Mouse (Mus musculus) gastrocnemius, postnatal 36 days (tissue): ENCODE data around the gene Phf11a. TPM values are rescaled to one million over a fixed set of nuclear protein-coding genes. Genes with fewer than 3 reads are reported as not detected.
"Not testable (repeated sequence)": the region's sequence is repeated elsewhere in the genome, so short reads cannot be mapped to it uniquely, and the experiment has no call there.

ENCODE experiments used
- DNase-seq, 2 experiments: peaks; one replicate each; pipeline ENCODE4 v3.0.0; 2022
- intact Hi-C: fragments of 180-260 bp; cut with DNase I; formaldehyde crosslinking; loops from one replicate; pipeline ENCODE4 v1.15.1; 2025
- long read RNA-seq, 2 experiments: library from polyadenylated mRNA; stranded (forward); transcript quantifications; one replicate each; pipeline ENCODE4 v2.0.0; 2021
- total RNA-seq, 2 experiments: library from RNA; stranded (reverse); gene quantifications; 2 replicates each; pipeline ENCODE4 v1.2.3; 2021

Phf11a gene
- total RNA-seq = not detected
- long read RNA-seq, experiment 1 = 0 reads
- long read RNA-seq, experiment 2 = 0 reads

DNA sequence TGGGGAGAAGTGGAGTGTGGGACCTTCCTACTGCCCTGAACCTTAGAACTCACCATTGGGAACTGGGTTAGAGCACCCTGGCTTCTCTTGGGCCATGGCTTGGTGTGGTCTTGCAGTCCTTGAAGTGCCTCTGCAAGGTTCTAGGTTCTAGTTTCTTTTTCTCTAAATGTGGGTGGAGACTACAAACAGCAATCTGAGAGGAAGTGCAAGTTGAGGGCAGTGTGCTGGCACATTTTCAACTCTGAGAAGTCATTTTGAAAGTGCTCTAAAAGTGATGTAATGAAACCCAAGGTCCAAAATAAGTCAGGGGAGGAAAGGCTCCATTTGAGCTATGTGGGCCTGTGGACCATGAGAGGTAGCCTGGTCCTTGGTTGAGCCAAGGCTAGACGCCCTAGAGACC, at the start of gene Phf11a:
Gene Phf11a, minus strand, starts transcription at position 132 of the 400 bp plus-strand sequence.
- DNase-seq, intact Hi-C loops: not testable (repeated sequence)

DNA sequence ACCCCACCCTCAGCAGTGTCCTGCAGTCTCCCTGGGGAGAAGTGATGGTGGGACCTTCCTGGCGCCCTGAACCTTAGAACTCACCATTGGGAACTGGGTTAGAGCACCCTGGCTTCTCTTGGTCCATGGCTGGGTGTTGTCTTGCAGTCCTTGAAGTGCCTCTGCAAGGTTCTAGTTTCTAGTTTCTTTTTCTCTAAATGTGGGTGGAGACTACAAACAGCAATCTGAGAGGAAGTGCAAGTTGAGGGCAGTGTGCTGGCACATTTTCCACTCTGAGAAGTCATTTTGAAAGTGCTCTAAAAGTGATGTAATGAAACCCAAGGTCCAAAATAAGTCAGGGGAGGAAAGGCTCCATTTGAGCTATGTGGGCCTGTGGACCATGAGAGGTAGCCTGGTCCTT, 43.9 kb upstream of the Phf11a start, which contains the start of gene Phf11b:
Gene Phf11b, minus strand, starts transcription at position 163 of the 400 bp plus-strand sequence.
- DNase-seq, intact Hi-C loops: not testable (repeated sequence)

DNA sequence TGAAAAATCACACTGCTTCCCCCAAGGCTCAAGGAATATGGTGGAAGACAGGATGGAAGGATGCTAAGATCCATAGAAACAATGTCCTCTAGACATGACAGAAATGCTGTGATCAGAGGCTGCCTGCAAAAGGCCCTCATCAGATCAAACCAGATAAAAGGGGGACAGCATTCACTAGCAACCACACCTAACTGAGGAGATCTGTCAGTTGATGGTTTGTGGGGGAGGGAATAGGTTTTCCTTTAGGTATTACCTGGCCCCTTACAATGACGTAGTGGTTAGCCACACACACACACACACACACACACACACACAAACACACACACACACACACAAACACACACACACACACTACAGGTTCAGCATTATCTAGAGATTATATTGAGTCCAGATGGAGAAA, 42.2 kb upstream of the Phf11a start:
- intact Hi-C loops = no loop called here

DNA sequence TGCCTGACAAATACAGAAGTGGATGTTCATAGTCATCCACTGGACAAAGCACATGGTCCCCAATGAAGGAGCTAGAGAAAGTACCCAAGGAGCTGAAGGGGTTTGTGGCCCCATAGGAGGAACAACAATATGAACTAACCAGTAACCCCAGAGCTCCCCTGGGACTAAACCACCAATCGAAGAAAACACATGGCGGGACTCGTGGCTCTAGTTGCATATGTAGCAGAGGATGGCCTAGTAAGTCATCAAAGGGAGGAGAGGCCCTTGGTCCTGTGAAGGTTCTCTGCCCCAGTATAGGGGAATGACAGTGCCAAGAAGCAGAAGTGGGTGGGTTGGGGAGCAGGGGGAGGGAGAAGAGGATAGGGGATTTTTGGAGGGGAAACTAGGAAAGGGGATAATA, 38.7 kb upstream of the Phf11a start:
- intact Hi-C loops, DNase-seq: not testable (repeated sequence)

More for the DNA sequence above, 42.2 kb upstream of the Phf11a start:
- no peak for DNase-seq

DNA sequence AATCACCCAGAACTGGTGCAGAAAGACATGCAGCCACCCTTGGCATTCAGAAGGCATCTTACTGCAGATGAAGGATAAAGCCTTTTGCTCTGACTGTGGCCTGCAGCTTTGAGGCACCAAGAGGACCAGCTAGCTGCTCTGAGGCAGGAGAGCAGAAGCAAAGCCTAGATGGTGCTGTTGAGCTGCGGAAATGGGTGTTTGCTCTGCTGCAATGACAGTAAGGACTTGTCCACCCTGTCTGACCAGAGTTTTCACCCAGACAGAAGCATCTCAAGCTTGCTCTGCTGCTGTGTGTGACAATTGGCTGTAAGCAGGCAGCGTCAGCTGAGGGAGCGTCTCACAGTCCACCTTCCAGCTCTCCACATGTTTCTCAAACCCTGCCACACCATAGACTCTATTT, 33.2 kb upstream of the Phf11a start:
- not testable (repeated sequence) for DNase-seq

DNA sequence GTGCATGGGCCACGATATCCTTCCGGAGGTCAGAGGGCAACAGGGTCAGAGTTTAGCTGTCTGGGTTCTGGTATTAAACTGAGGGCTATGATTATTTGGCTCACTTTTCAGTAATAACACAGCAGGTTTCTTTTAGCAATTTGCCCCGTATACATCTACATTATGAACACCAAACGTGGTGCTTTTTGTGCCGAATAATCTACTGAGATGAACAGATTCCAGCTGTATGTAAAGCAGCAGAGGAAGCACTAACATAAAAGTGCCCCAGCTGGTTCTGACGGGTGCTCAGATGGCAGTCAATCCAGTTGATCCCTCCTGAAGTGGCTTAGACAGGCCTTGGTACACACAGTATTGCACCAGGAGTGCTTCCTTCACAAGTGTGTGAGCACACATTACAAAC, 22.6 kb upstream of the Phf11a start:
- intact Hi-C loops, DNase-seq: not testable (repeated sequence)

More for the DNA sequence above, 33.2 kb upstream of the Phf11a start:
- intact Hi-C loops = not testable (repeated sequence)

DNA sequence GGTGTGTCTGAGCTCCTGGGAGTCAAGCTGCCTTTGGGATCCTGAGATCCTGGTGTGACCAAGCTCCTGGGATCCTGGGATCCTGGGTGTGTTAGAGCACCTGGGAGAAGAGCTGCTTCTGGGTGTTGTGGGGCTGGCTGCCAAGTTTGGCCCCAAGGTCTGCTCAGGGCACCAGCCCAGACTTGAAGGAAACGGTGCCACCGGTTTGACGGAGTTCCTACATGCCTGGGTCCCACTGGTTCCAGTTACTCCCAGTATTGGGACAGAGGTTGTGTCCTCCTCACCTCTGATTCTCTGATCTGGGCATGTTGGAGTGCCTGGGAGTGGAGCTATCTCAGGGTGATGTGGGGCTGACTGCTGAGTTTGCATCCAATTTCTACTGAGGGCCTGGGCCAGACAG, 21.7 kb upstream of the Phf11a start:
- intact Hi-C loops, DNase-seq: not testable (repeated sequence)

DNA sequence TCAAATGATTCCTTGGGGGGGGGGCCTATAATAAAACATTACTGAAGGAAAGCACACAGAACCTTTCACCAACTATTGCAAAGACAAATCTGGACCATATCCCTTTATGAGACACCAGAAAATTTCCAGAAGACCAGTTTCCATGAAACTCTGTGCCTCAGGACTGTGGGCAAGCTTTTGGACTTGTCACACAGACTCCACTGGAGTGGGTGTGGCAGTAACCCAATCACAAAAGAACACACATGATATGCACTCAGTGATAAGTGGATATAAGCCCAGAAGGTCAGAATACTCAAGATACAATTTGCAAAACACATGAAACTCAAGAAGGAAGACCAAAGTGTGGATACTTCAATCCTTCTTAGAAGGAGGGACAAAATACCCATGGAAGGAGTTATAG, 5.6 kb downstream of the Phf11a start:
- DNase-seq, intact Hi-C loops: not testable (repeated sequence)

DNA sequence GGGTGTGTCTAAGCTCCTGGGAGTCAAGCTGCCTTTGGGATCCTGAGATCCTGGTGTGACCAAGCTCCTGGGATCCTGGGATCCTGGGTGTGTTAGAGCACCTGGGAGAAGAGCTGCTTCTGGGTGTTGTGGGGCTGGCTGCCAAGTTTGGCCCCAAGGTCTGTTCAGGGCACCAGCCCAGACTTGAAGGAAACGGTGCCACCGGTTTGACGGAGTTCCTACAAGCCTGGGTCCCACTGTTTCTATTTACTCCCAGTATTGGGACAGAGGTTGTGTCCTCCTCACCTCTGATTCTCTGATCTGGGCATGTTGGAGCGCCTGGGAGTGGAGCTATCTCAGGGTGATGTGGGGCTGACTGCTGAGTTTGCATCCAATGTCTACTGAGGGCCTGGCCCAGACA, 22.4 kb downstream of the Phf11a start:
- DNase-seq, intact Hi-C loops: not testable (repeated sequence)

DNA sequence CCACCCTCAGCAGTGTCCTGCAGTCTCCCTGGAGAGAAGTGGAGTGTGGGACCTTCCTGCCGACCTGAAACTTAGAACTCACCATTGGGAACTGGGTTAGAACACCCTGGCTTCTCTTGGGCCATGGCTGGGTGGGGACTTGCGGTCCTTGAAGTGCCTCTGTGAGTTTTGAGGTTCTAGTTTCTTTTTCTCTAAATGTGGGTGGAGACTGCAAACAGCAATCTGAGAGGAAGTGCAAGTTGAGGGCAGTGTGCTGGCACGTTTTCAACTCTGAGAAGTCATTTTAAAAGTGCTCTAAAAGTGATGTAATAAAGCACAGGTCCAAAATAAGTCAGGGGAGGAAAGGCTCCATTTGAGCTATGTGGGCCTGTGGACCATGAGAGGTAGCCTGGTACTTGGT, 37.3 kb downstream of the Phf11a start, which contains the start of gene Gm6904:
Gene Gm6904, minus strand, starts transcription at position 161 of the 400 bp plus-strand sequence.
- intact Hi-C loops = no loop called here
- DNase-seq = no peak

DNA sequence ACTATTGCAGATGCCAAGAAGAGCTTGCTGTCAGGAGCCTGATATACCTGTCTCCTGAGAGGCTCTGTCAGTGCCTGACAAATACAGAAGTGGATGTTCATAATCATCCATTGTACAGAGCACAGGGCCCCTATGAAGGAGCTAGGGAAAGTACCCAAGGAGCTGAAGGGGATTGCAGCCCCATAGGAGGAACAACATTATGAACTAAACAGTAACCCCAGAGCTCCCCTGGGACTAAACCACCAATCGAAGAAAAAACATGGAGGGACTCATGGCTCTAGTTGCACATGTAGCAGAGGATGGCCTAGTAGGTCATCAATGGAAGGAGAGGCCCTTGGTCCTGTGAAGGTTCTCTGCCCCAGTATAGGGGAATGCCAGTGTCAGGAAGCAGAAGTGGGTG, 41.5 kb downstream of the Phf11a start:
- intact Hi-C loops, DNase-seq: not testable (repeated sequence)

DNA sequence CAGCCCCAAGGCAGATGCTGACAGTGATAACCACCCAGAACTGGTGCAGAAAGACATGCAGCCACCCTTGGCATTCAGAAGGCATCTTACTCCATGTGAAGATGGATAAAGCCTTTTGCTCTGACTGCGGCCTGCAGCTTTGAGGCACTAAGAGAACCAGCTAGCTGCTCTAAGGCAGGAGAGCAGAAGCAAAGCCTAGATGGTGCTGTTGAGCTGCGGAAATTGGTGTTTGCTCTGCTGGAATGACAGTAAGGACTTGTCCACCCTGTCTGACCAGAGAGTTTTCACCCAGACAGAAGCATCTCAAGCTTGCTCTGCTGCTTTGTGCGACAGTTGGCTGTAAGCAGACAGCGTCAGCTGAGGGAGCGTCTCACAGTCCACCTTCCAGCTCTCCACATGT, 47.0 kb downstream of the Phf11a start:
- intact Hi-C loops, DNase-seq: not testable (repeated sequence)

DNA sequence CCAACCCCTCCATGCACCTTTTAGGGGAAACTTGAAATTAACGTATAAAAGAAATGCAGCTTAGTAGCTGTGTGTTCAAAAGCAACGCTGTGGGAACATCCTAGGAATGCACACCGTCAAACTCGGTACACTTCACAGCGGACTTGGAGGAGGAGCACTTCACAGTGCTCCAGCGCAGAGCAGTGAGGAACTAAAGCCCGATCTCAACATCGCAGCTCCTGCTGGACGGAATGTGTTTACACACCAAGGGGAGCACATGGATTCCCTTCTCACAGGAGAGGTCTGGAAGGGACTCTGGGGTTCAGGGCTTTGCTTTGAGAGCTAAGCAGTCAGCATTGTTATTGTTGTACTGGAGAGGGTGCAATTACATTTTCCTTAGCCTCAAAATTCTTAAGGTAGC, 63.7 kb downstream of the Phf11a start:
- no peak for DNase-seq
- intact Hi-C loops = no loop called here

DNA sequence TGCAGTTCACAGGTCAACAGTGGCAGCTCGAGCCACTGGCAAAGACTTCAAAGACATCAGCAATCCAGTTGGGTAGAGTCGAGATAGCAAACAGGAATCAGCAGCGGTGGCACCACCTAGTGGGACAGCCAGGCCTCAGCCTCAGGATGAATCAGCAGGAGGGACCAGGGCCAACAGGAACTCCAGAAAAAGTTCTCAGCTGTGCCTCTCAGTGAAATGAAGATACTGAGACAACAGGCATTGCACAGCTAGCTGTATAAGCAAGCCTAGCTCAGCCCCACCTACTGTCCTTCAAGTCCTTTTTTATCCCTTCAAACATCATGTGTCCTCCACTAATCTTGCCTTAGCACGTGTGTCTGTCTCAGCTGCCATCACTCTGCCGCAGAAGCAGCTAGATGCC, 65.3 kb downstream of the Phf11a start:
- DNase-seq = peak in 1 of 2 experiments; percentile 11
- intact Hi-C loops = no loop called here

DNA sequence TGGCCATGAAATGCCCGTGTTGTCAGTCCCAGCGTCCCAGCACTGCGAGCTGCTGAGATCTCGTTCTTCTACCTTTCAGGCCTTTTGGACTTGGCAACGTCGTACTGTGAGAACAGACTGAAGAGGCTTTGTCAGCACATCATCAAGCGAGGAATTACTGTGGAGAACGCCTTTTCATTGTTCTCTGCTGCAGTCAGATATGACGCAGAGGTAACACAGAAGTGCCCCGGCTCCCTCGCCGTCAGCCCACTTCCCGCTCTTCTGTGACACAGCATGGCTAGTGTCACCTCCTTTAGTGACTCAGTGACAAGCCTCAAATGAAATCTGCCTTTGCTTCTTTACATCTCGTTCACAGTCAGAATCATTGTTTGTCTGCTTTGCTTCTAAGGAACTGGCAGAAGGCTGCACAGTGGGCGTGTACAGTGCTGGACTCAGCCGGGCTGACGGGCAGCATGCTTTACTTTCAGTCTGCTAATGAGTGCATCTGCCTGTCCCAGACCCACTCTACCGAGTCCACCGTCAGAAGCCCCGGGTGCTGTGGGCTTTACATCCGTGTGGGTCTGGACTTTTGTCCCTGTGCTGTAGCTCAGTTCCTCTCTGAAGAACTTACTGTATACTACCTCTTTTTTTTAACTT, 66.9 kb downstream of the Phf11a start:
- intact Hi-C loops = no loop called here
- no peak for DNase-seq

DNA sequence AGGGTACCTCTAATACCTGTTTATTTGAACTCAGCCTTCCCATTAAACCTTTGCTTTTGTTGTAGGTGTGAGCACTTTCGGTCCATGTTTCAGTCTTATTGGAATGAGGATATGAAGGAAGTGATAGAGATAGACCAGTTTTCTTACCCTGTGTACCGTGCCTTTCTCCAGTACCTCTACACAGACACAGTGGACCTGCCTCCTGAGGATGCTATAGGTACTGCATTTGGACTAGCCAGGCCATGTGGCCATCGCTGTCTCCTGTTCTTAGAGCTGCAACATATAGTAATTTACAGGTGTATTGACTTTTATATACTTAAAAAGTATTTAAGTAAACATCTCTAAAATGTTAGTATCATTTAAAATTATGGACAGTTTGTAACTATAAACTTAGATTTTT, 67.5 kb downstream of the Phf11a start:
- DNase-seq = no peak
- intact Hi-C loops = no loop called here

Other genes starting within 250 kb of the Phf11a start
- gene 1700129C05Rik, start 154.6 kb downstream of the Phf11a start, total RNA-seq = not detected
- gene Gm5142, start 118.8 kb downstream of the Phf11a start, total RNA-seq = not detected
- gene Rcbtb1, start 96.3 kb downstream of the Phf11a start, total RNA-seq = 10 to 100 TPM in 1 of 2 experiments, 1 to 10 TPM in 1; 9.1 to 11.4 TPM
- not detected for gene Gm6904, start 37.3 kb downstream of the Phf11a start, total RNA-seq
- under 1 TPM in 1 of 2 experiments, not detected in 1; 0.22 TPM for gene Phf11b, start 43.8 kb upstream of the Phf11a start, total RNA-seq
- 1 to 10 TPM; 1.7 to 1.9 TPM for gene Phf11d, start 67.9 kb upstream of the Phf11a start, total RNA-seq
- under 1 TPM; 0.36 to 0.37 TPM for gene Phf11c, start 97.9 kb upstream of the Phf11a start, total RNA-seq
- gene Setdb2, start 143.4 kb upstream of the Phf11a start, total RNA-seq = 1 to 10 TPM; 3.8 to 3.9 TPM
- gene Cab39l, start 143.4 kb upstream of the Phf11a start, total RNA-seq = 10 to 100 TPM; 13.6 to 18.5 TPM